Mouse (Mus musculus): Measurements from ENCODE around the gene Manba. TPM values are rescaled to one million over a fixed set of nuclear protein-coding genes. Genes with fewer than 3 reads are reported as not detected.

Gene Manba
- polyA plus RNA-seq, 1 experiment from 2014 or later, result 6.1 TPM

GRCm38 (mm10) chr3:135534103-135534502, 48.7 kb downstream of the Manba start:
- no peaks in the 10 kb centered on the region for H3K27me3 ChIP-seq
- no peaks in the 10 kb centered on the region for H3K36me3 ChIP-seq
- H3K4me3 ChIP-seq, result no peak overlapping the region
- H3K9me3 ChIP-seq, result no peaks in the 10 kb centered on the region
- H3K27ac ChIP-seq, result no peak overlapping the region
- H3K4me1 ChIP-seq, result no peaks in the 10 kb centered on the region
- WGBS, result 78% methylated on average over 4 of the region's 5 CpGs
- H3K9ac ChIP-seq, result no peak overlapping the region
- H3K4me2 ChIP-seq, result no peak overlapping the region
- no peak for ATAC-seq (ENCODE audit: insufficient number of reproducible peaks, insufficient read depth, low FRiP score, low TSS enrichment, low read depth)

DNA sequence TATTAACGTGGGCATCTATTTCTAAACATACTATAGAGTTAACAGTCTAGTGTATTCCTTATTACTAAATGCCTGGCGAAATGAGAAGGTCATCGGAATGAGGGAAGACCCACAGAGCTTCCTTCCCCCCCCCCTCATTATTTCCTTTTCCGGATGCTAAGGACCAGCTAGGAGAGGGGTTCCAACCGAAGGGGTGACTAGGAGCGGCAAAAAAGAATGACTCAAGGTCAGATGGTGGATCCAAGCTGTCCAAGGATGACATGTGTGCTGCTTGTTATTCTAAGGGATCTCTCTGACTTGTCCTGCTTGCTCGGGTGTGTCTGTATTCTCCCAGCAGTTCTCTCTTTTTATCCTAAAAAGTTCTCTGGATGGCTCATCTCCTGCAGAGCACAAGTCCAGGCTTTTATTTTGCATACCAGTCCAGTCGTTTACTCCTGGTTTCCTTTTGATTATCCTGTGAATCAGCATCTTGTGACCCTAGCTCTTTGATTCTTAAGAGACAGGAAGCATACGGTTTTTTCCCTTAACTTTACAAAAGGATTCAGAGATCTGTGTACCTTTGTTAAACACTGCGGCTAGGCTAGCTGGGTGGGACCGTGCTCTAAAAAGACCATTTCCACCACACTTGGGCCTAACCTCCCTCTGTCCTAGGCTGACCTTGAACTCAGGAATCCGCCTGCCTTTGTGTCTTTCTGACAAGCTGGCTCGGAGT, 61.0 kb downstream of the Manba start:
- WGBS, result 69% methylated on average over 13 of the region's 13 CpGs
- no peak overlapping the region for H3K4me2 ChIP-seq
- no peak for ATAC-seq (ENCODE audit: insufficient number of reproducible peaks, insufficient read depth, low FRiP score, low TSS enrichment, low read depth)
- no peaks in the 10 kb centered on the region for H3K27me3 ChIP-seq
- H3K4me3 ChIP-seq, result no peak overlapping the region
- no peak overlapping the region for H3K9ac ChIP-seq
- H3K9me3 ChIP-seq, result no peaks in the 10 kb centered on the region
- H3K36me3 ChIP-seq, result no peaks in the 10 kb centered on the region
- H3K4me1 ChIP-seq, result no peaks in the 10 kb centered on the region
- no peak overlapping the region for H3K27ac ChIP-seq

- 71% methylated on average over 8 of the region's 8 CpGs for WGBS
- H3K9me3 ChIP-seq, result no peaks in the 10 kb centered on the region
- H3K4me2 ChIP-seq, result no peak overlapping the region
- ATAC-seq (ENCODE audit: insufficient number of reproducible peaks, insufficient read depth, low FRiP score, low TSS enrichment, low read depth), result no peak
- no peaks in the 10 kb centered on the region for H3K4me1 ChIP-seq
- no peaks in the 10 kb centered on the region for H3K36me3 ChIP-seq
- no peak overlapping the region for H3K27ac ChIP-seq
- no peaks in the 10 kb centered on the region for H3K27me3 ChIP-seq
- no peak overlapping the region for H3K9ac ChIP-seq
- H3K4me3 ChIP-seq, result no peak overlapping the region
Measured at GRCm38 (mm10) chr3:135547298-135547697, 61.9 kb downstream of the Manba start.

DNA sequence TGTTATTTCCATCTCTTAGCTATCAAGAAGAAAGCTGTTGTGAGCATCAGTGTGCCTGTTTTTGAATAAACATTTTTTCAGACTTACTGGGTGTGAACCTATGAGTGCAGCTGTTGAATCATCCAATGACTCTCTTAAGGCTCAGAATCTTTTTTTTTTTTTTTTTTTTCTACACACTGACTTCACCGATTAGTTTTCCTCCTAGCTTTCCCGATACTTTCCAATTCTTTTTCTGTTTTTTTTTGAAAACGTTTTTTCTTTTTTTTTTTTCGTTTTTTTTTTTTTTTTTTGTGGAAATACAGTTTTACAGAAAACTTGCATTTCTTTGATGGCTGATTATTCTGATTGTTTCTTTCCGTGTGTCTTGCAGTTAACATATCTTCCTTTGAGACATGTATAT, 67.5 kb downstream of the Manba start:
- 67% methylated on average over 5 of the region's 5 CpGs for WGBS
- no peaks in the 10 kb centered on the region for H3K4me1 ChIP-seq

DNA sequence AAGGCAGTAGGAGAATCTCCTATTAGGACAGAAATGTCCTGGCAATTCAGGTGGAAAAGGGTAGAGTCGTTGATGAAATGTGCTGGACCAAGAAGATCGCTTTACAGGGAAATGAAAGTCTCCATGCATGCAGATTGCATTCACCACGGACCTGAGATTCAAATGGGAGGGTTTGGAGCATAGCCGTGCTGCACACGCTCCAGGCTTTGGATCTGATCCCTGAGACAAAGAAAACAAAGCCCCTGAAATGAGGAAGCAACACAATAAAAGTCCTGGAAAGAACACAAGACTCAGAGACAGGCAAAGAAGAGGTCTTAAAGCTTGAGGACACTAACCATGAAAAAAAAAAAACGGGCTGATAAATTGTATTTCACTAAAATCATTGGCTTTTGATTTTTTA, 69.8 kb downstream of the Manba start:
- no peak overlapping the region for H3K9ac ChIP-seq
- H3K4me3 ChIP-seq, result no peak overlapping the region
- no peaks in the 10 kb centered on the region for H3K36me3 ChIP-seq
- no peak overlapping the region for H3K4me2 ChIP-seq
- no peaks in the 10 kb centered on the region for H3K9me3 ChIP-seq
- no peak overlapping the region for H3K27ac ChIP-seq
- no peaks in the 10 kb centered on the region for H3K27me3 ChIP-seq
- ATAC-seq (ENCODE audit: insufficient number of reproducible peaks, insufficient read depth, low FRiP score, low TSS enrichment, low read depth), result no peak
- H3K4me1 ChIP-seq, result no peaks in the 10 kb centered on the region
- 63% methylated on average over 6 of the region's 6 CpGs for WGBS

More for the DNA sequence above, 67.5 kb downstream of the Manba start:
- Histone ChIP-seq H3K27me3 (no peaks in the 10 kb centered on the region), H3K9me3 (no peaks in the 10 kb centered on the region), H3K4me2 (no peak overlapping the region), H3K9ac (no peak overlapping the region), H3K4me3 (no peak overlapping the region), H3K27ac (no peak overlapping the region), H3K36me3 (no peaks in the 10 kb centered on the region)
- no peak for ATAC-seq (ENCODE audit: insufficient number of reproducible peaks, insufficient read depth, low FRiP score, low TSS enrichment, low read depth)

- H3K4me1 ChIP-seq, result no peaks in the 10 kb centered on the region
- H3K4me3 ChIP-seq, result no peak overlapping the region
- no peak overlapping the region for H3K4me2 ChIP-seq
- H3K9me3 ChIP-seq, result no peaks in the 10 kb centered on the region
- no peak overlapping the region for H3K9ac ChIP-seq
- no peak overlapping the region for H3K27ac ChIP-seq
- no peaks in the 10 kb centered on the region for H3K36me3 ChIP-seq
- ATAC-seq (ENCODE audit: insufficient number of reproducible peaks, insufficient read depth, low FRiP score, low TSS enrichment, low read depth), result no peak
- no peaks in the 10 kb centered on the region for H3K27me3 ChIP-seq
- WGBS, result 78% methylated on average over 7 of the region's 7 CpGs
Measured at GRCm38 (mm10) chr3:135556052-135556587, 70.7 kb downstream of the Manba start.

DNA sequence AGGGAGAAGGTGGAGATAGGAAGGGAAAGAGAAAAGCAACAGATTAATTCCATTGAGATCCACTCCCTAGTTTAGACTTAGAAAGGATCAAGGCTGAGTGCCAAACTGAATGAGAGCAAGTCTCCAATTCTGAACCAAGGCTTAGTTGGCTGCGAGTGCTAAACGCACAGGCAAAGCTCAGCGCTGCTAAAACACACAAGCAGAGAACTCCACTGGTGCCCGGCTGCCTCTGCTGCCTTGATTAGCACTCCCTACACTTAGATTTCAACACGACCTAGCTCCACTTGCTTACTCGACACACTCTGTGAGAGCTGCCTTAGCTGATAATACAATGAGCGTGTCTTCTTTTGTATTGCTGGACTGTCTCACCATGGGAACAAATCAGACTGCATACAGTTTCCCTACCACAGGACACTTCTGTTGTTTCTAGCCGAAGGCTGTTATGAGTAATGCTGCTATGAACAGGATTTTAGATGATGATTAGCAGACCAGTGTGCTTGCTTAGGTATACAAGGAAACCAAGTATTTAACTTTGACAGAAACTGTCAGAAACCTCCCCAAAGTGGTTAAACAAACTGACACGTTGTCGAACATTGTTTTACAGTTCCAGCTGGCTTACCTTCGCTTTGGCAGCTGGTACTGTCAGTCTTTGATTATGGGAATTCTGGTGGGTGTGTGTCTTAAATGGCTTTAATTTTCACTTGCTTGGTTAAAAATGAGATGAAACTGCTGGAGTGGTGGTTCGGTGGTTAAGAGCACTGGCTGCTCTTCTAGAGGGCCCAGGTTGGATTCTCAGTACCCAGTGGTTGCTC, 71.6 kb downstream of the Manba start:
- 84% methylated on average over 12 of the region's 12 CpGs for WGBS

GRCm38 (mm10) chr3:135562036-135562435, 76.6 kb downstream of the Manba start:
- Histone ChIP-seq H3K36me3 (no peaks in the 10 kb centered on the region), H3K4me1 (no peaks in the 10 kb centered on the region), H3K9me3 (no peaks in the 10 kb centered on the region), H3K4me2 (no peak overlapping the region), H3K27me3 (no peaks in the 10 kb centered on the region), H3K4me3 (no peak overlapping the region), H3K9ac (no peak overlapping the region), H3K27ac (no peak overlapping the region)
- ATAC-seq (ENCODE audit: insufficient number of reproducible peaks, insufficient read depth, low FRiP score, low TSS enrichment, low read depth), result no peak
- 77% methylated on average over 7 of the region's 7 CpGs for WGBS

More for the DNA sequence above, 71.6 kb downstream of the Manba start:
- ATAC-seq (ENCODE audit: insufficient number of reproducible peaks, insufficient read depth, low FRiP score, low TSS enrichment, low read depth), result no peak
- H3K4me2 ChIP-seq, result no peak overlapping the region
- H3K27ac ChIP-seq, result no peak overlapping the region
- H3K9ac ChIP-seq, result no peak overlapping the region
- H3K4me3 ChIP-seq, result no peak overlapping the region
- H3K27me3 ChIP-seq, result no peaks in the 10 kb centered on the region
- H3K9me3 ChIP-seq, result no peaks in the 10 kb centered on the region
- no peaks in the 10 kb centered on the region for H3K36me3 ChIP-seq
- no peaks in the 10 kb centered on the region for H3K4me1 ChIP-seq

GRCm38 (mm10) chr3:135563163-135563689, 77.8 kb downstream of the Manba start:
- H3K36me3 ChIP-seq, result no peaks in the 10 kb centered on the region
- no peaks in the 10 kb centered on the region for H3K9me3 ChIP-seq
- H3K4me2 ChIP-seq, result no peak overlapping the region
- ATAC-seq (ENCODE audit: insufficient number of reproducible peaks, insufficient read depth, low FRiP score, low TSS enrichment, low read depth), result no peak
- H3K4me3 ChIP-seq, result no peak overlapping the region
- H3K4me1 ChIP-seq, result no peaks in the 10 kb centered on the region
- H3K27ac ChIP-seq, result no peak overlapping the region
- H3K9ac ChIP-seq, result no peak overlapping the region
- 76% methylated on average over 17 of the region's 17 CpGs for WGBS
- H3K27me3 ChIP-seq, result no peaks in the 10 kb centered on the region

DNA sequence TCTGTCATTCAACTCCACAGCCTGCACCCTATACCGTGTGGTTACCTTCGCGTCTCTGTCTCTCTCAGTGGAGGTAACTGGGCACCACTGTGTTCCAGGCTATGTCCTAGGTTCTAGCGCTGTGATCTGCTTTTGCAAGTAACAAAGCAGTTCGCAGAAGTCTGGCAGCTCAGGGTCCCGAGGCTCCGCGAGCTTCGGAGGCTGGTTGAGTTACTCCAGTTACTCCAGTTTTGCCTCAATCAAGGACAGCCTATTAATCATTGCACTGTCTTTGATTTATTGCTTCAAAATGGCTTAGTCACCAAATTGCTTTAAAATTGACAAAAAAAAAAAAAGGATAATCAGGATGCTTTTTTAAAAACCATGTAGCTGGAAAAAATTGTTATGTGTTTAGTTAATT, 79.3 kb downstream of the Manba start:
- Histone ChIP-seq H3K4me1 (no peaks in the 10 kb centered on the region), H3K4me2 (no peak overlapping the region), H3K36me3 (no peaks in the 10 kb centered on the region), H3K27ac (no peak overlapping the region), H3K27me3 (no peaks in the 10 kb centered on the region), H3K9ac (no peak overlapping the region), H3K4me3 (no peak overlapping the region), H3K9me3 (no peaks in the 10 kb centered on the region)
- WGBS, result 81% methylated on average over 9 of the region's 9 CpGs
- ATAC-seq (ENCODE audit: insufficient number of reproducible peaks, insufficient read depth, low FRiP score, low TSS enrichment, low read depth), result no peak

- H3K36me3 ChIP-seq, result no peaks in the 10 kb centered on the region
- H3K9ac ChIP-seq, result no peak overlapping the region
- no peaks in the 10 kb centered on the region for H3K9me3 ChIP-seq
- H3K27me3 ChIP-seq, result no peaks in the 10 kb centered on the region
- H3K4me3 ChIP-seq, result no peak overlapping the region
- H3K4me2 ChIP-seq, result no peak overlapping the region
- 85% methylated on average over 4 of the region's 4 CpGs for WGBS
- no peak overlapping the region for H3K27ac ChIP-seq
- no peak for ATAC-seq (ENCODE audit: insufficient number of reproducible peaks, insufficient read depth, low FRiP score, low TSS enrichment, low read depth)
- no peaks in the 10 kb centered on the region for H3K4me1 ChIP-seq
Measured at GRCm38 (mm10) chr3:135565306-135565705, 79.9 kb downstream of the Manba start.

DNA sequence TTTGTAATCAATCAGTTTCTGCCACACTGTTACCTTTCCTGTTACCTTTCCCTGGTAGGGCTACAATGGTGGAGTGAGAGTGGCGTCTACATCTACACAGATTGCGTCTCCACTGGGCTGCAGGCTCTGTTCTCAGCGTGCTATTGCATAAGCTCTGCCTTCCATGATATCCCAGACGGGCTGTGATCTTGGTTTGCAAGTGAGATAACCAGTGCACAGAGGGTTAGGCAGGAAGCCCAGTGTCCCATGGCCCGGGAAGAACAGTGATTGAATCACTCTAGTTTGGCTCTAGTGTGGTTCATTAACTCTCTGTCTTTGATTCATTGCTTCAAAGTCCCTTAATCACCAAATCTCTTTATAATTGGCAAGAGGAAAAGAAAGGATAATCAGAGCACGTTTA, 82.5 kb downstream of the Manba start:
- Histone ChIP-seq H3K27me3 (no peaks in the 10 kb centered on the region), H3K27ac (no peak overlapping the region), H3K4me3 (no peak overlapping the region), H3K4me1 (no peaks in the 10 kb centered on the region), H3K9ac (no peak overlapping the region), H3K9me3 (no peaks in the 10 kb centered on the region), H3K4me2 (no peak overlapping the region), H3K36me3 (no peaks in the 10 kb centered on the region)
- 77% methylated on average over 6 of the region's 6 CpGs for WGBS
- no peak for ATAC-seq (ENCODE audit: insufficient number of reproducible peaks, insufficient read depth, low FRiP score, low TSS enrichment, low read depth)

All from embryonic facial prominence, embryonic 13.5 days (tissue).